Mouse (Mus musculus) WW6 (cell line): Measurements from ENCODE around the gene Mta3.
A peak's percentile ranks its signal among the peaks of the same experiment; 100 is the strongest.

Source experiments
- DNase-seq: peaks from one replicate; pipeline ENCODE4 v3.0.0-alpha.2; 2013; ENCODE audit warnings: low read depth, low spot score

Mta3 gene

DNA sequence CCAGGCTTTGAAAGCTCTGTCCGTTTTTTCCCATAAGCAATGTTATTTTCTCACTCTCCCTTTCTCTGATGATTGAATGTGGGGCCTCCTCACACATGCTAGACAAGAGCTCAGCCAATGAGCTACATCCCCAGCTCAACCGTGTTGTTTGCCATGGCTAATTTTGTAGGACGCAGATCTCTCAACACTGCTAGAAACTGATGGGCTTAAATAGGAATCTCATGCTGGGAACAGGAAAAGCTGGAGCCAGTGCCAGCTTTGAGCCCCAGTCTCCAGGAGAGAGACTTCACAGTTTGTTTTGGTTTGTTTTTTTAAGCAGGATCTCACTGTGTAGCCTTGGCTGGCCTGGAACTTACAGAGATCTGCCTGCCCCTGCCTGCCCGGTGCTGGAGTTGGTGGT is 53.6 kb downstream of the Mta3 start:
- DNase-seq = no peak

- DNase-seq = no peak
These were observed 58.6 kb downstream of the Mta3 start for GRCm38 (mm10) chr17:83764538-83764937.

DNA sequence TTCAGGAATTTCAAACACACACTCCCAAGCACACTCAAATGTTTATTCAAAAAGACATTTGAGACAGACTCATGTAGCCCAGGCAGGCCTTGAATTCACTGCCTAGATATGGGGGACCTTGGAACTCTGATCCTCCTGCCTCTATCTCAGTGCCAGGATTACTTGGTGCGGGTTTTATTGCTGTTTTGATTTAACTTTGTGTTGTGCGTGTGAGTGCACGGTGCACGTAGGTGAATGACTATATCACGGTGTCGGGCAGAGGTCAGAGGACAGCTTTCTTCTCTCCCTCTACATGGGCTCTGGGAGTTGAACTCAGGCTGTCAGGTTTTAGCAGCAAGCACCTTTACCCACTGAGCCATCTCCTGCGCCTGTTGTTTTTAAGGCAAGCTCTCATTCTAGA is 61.1 kb downstream of the Mta3 start:
- DNase-seq = no peak

- no peak for DNase-seq
These were observed 62.3 kb downstream of the Mta3 start for GRCm38 (mm10) chr17:83768309-83768708.

GRCm38 (mm10) chr17:83770371-83770770 is 64.4 kb downstream of the Mta3 start:
- DNase-seq = no peak

GRCm38 (mm10) chr17:83770931-83771330 is 65.0 kb downstream of the Mta3 start:
- no peak for DNase-seq

GRCm38 (mm10) chr17:83772110-83772509 is 66.1 kb downstream of the Mta3 start:
- no peak for DNase-seq

- DNase-seq = peak; percentile 28
These were observed 66.7 kb downstream of the Mta3 start for GRCm38 (mm10) chr17:83772711-83773110.

DNA sequence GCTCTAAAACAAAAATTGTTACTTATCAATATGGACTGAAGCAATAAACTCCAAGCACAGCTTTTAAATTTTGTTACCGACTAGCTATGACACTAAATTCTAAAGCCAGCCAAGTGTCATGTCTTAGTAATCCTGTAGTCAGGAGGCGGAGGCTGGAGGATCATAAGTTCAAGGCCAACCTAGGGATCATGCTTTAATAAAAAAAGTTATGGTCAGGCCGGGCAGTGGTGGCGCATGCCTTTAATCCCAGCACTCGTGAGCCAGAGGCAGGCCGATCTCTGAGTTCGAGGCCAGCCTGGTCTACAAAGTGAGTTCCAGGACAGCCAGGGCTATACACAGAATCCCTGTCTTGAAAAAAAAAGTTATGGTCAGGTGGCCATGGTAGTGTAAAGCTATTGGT is 71.0 kb downstream of the Mta3 start:
- no peak for DNase-seq

GRCm38 (mm10) chr17:83777462-83778051 is 71.6 kb downstream of the Mta3 start:
- DNase-seq = no peak

- DNase-seq = no peak
These were observed 74.3 kb downstream of the Mta3 start for GRCm38 (mm10) chr17:83780228-83780627.

DNA sequence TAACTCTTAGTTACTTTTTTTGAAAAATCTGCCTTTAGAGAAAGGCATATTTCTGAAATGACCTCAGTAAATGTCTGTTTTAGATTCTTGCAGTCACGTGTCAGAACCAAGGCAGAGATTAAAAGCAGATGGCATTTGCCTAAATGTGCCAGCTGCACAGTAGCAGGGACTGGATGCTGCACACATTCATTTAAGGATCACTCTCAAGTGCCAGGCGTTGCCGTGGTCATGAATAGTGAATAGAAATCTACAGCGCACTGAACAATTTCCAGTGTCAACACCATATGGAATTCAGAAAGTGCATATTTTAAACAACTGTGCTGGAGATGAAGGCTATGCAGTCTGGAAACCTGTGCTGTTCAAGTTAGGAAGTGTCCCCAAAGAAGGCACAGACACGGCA is 76.8 kb downstream of the Mta3 start:
- no peak for DNase-seq

DNA sequence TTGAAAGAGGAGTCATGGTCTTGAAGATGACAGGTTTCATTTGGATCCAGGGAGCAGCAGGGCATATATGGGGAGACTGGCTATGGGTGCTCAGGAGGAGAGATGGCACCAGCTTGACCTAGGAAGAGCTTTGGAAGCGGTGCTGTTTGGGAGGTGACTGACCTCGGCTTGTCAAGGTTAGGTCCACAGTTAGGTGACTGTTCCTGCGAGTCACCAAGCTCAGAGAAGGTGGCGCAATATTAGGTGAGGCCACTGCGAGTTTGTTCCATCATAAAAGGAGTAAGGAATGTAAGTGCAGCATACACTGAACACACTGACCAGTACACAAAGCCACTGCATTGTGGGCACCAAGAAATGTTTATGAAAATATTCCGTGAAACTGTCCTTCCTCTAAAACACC is 80.5 kb downstream of the Mta3 start:
- DNase-seq = no peak

DNA sequence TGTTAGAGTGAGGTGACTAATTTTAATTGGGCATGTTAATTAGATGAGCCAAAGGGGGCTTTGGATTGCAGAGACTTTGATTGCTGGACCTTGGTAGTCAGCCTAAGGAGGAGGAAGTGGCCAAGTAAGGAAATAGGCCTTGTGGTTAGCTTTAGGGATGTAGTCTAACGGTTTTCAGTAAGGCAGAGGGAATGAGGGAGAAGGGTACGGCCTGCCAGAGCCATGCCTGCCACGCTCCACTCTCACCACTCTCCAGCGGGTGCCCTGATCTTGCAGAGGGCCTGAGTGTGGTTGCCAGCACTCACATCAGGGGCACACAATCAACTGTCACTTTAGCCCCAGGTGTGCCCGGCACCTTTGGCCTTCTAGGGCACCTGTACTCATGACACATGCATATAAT is 84.2 kb downstream of the Mta3 start:
- DNase-seq = no peak

- DNase-seq = no peak
These were observed 86.4 kb downstream of the Mta3 start for GRCm38 (mm10) chr17:83792388-83792787.

GRCm38 (mm10) chr17:83795121-83795520 is 89.2 kb downstream of the Mta3 start:
- DNase-seq = no peak

- DNase-seq = no peak
These were observed 93.6 kb downstream of the Mta3 start for GRCm38 (mm10) chr17:83799506-83800050.

DNA sequence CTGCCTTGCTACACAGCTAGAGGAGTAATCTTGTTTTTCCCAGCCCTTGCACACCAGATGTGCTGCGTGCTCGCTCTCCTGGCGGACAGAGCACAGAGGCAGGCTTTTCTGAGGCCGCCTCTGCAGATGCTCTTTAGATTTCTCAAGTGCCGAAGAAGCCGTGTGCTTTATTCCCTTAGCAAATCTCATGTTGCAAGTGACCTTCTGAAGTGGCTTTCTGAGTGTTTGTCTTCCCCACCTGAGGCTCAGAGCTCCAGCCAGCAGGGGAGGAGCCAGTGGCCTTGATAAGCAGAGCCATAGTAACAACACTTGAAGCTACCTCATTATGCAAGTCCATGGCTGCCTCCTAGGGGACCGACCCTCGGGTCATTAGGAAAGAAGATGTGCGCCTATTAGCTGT is 98.0 kb downstream of the Mta3 start:
- no peak for DNase-seq

GRCm38 (mm10) chr17:83805078-83805477 is 99.1 kb downstream of the Mta3 start:
- no peak for DNase-seq

GRCm38 (mm10) chr17:83807345-83807744 is 101.4 kb downstream of the Mta3 start:
- DNase-seq = no peak

GRCm38 (mm10) chr17:83807778-83808398 is 101.9 kb downstream of the Mta3 start:
- DNase-seq = peak; percentile 61

DNA sequence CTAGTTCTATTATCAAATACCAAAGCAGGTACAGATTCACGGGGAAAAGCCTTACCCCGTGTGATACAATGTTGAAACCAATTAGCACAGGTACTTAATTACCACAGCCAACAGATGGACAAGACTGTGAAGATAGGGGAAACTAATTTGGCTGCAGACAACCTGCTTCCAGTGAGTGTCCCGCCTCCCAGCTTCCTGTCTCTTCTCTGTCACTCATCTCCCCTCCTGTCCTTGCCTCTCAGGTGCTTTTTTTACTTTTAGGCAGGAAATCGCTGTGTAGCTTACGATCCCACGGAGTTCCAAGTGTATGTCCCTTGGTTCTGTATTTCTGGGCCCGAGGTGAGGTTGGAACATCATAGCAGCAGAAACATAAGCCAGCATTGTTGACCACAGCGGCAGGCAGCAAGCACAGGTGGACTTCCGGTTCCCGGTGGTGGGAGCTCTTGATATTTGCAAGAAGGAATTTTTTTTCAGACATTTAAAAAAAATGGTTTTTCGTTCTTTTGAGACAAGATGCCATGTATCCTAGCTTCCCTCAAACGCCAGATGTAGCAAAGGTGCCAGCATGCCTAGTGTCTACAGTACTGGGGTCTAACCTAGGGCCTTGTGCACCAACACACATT is 102.6 kb downstream of the Mta3 start:
- no peak for DNase-seq

GRCm38 (mm10) chr17:83809197-83809829 is 103.3 kb downstream of the Mta3 start:
- no peak for DNase-seq
